Mouse (Mus musculus) bone marrow macrophage, adult 2 months (primary cell): ENCODE data around the gene Keap1.

Experiments
- CTCF ChIP-seq: IDR thresholded peaks from 2 replicates; pipeline ENCODE4 v1.5.1; 2012; ENCODE audit warnings: low read depth, mild to moderate bottlenecking, low read length, moderate library complexity
- POLR2A ChIP-seq: IDR thresholded peaks from 2 replicates; pipeline ENCODE4 v1.6.1; 2012; ENCODE audit warnings: mild to moderate bottlenecking, low read depth, low read length, borderline replicate concordance

- peak; percentile 95 for TF ChIP-seq CTCF
- TF ChIP-seq POLR2A: no peak
These were observed 18.4 kb downstream of the Keap1 start for GRCm38 (mm10) chr9:21220490-21221382.
